Mouse (Mus musculus) neural tube, embryonic 11.5 days (tissue): Measurements from ENCODE around the gene Lrrfip1. TPM values are rescaled to one million over a fixed set of nuclear protein-coding genes. Genes with fewer than 3 reads are reported as not detected.

Source experiments
- ATAC-seq: fragments of 200-750 bp; cut with Nextera tagmentation; 2 replicates; pipeline ENCODE4 v1.8.0; 2017; ENCODE audit warnings: moderate number of reproducible peaks, mild to moderate bottlenecking, moderate TSS enrichment, moderate library complexity; ENCODE audit not compliant: insufficient read depth, low FRiP score, low TSS enrichment
- DNase-seq: peaks from one replicate; pipeline ENCODE4 v3.0.0-alpha.2; 2015; ENCODE audit warnings: low spot score
- H3K27ac ChIP-seq: fragments of 300-500 bp; sonication (generic); 2 replicates; pipeline ENCODE4 v1.5.1; 2014; ENCODE audit warnings: low read depth, mild to moderate bottlenecking, low read length
- H3K27me3 ChIP-seq: fragments of 300-500 bp; sonication (generic); 2 replicates; pipeline ENCODE4 v1.6.1; 2014; ENCODE audit warnings: mild to moderate bottlenecking, low read length, mixed read lengths; ENCODE audit not compliant: control insufficient read depth, insufficient read depth
- H3K36me3 ChIP-seq: fragments of 300-500 bp; sonication (generic); 2 replicates; pipeline ENCODE4 v1.6.1; 2014; ENCODE audit warnings: mild to moderate bottlenecking, low read length, moderate library complexity, mixed read lengths; ENCODE audit not compliant: control insufficient read depth, insufficient read depth
- H3K4me1 ChIP-seq: fragments of 300-500 bp; sonication (generic); 2 replicates; pipeline ENCODE4 v1.6.1; 2014; ENCODE audit warnings: low read length, mixed read lengths; ENCODE audit not compliant: control insufficient read depth, insufficient read depth
- H3K4me2 ChIP-seq: fragments of 300-500 bp; sonication (generic); 2 replicates; pipeline ENCODE4 v1.6.1; 2014; ENCODE audit warnings: low read depth, mild to moderate bottlenecking, moderate library complexity
- H3K4me3 ChIP-seq: fragments of 300-500 bp; sonication (generic); 2 replicates; pipeline ENCODE4 v1.5.1; 2014; ENCODE audit warnings: low read depth, low read length
- H3K9ac ChIP-seq: fragments of 300-500 bp; sonication (generic); 2 replicates; pipeline ENCODE4 v1.6.1; 2014; ENCODE audit warnings: mild to moderate bottlenecking, low read length
- H3K9me3 ChIP-seq: fragments of 300-500 bp; sonication (generic); 2 replicates; pipeline ENCODE4 v1.6.1; 2016; ENCODE audit warnings: low read length; ENCODE audit not compliant: control insufficient read depth
- WGBS: fragments of 180-500 bp; shearing (Covaris S2); extraction: QIAGEN DNeasy Blood & Tissue Kit; methylation state at CpG from one replicate; pipeline ENCODE4 v1.1.7; 2014; 5-methylcytosine and 5-hydroxymethylcytosine counted together
- polyA plus RNA-seq: library from polyadenylated mRNA; unstranded; fragments of >200 nt; fragmentation: Nextera tagmentation; extraction: Ambion mirVana; gene quantifications from 2 replicates; pipeline ENCODE4 v1.2.1, GENCODE M21; 2014

Lrrfip1 gene
- polyA plus RNA-seq, 1 experiment from 2014 or later, result 26.9 TPM

DNA sequence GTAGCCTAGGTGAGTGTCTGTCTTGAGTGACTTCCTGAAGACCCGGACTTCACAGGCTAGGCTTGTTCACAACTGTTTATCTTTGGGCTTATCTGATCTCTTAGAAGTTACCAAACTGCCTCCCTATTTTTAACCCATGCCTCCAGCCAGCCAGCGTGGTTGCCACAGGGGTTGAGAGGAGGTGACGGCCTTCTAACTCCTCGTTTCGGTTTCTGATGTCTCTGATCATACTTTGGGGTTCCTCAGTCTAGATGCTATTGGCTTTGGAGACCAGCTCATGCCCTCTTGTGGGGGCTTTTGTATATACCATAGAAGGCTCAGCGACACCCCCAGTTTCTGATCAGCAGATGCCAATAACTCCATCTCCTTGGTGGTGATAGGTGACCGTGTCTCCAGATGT, 11.7 kb downstream of the Lrrfip1 start:
- 90% methylated on average over 7 of the region's 7 CpGs for WGBS
- H3K9ac ChIP-seq, result no peak overlapping the region
- H3K9me3 ChIP-seq, result no peaks in the 10 kb centered on the region
- H3K27me3 ChIP-seq, result no peaks in the 10 kb centered on the region
- H3K4me1 ChIP-seq, result peaks cover 4% of the 10 kb centered on the region; the same call in 1 of the 2 replicates
- no peak overlapping the region for H3K27ac ChIP-seq
- H3K36me3 ChIP-seq, result no peaks in the 10 kb centered on the region
- no peak overlapping the region for H3K4me2 ChIP-seq
- ATAC-seq (no peak), DNase-seq (no peak)
- no peak overlapping the region for H3K4me3 ChIP-seq

- Histone ChIP-seq H3K36me3 (no peaks in the 10 kb centered on the region), H3K9ac (no peak overlapping the region), H3K4me2 (no peak overlapping the region), H3K9me3 (no peaks in the 10 kb centered on the region), H3K4me1 (peaks cover 4% of the 10 kb centered on the region; the same call in 1 of the 2 replicates), H3K27me3 (no peaks in the 10 kb centered on the region), H3K4me3 (no peak overlapping the region), H3K27ac (no peak overlapping the region)
- 92% methylated on average over 2 of the region's 2 CpGs for WGBS
- ATAC-seq (no peak), DNase-seq (no peak)
Measured at GRCm38 (mm10) chr1:91010716-91011115, 12.2 kb downstream of the Lrrfip1 start.

- Histone ChIP-seq H3K4me2 (no peak overlapping the region), H3K36me3 (no peaks in the 10 kb centered on the region), H3K9ac (no peak overlapping the region), H3K4me1 (peaks cover 4% of the 10 kb centered on the region; the same call in 1 of the 2 replicates), H3K9me3 (no peaks in the 10 kb centered on the region), H3K27me3 (no peaks in the 10 kb centered on the region), H3K27ac (no peak overlapping the region), H3K4me3 (no peak overlapping the region)
- ATAC-seq, result no peak
- no peak for DNase-seq
- 89% methylated on average over 3 of the region's 3 CpGs for WGBS
Measured at GRCm38 (mm10) chr1:91011336-91011735, 12.8 kb downstream of the Lrrfip1 start.

GRCm38 (mm10) chr1:91013803-91014202, 15.3 kb downstream of the Lrrfip1 start:
- H3K27ac ChIP-seq, result no peak overlapping the region
- H3K36me3 ChIP-seq, result no peaks in the 10 kb centered on the region
- H3K27me3 ChIP-seq, result no peaks in the 10 kb centered on the region
- ATAC-seq, result no peak
- H3K4me3 ChIP-seq, result no peak overlapping the region
- H3K9ac ChIP-seq, result no peak overlapping the region
- H3K9me3 ChIP-seq, result no peaks in the 10 kb centered on the region
- H3K4me1 ChIP-seq, result peaks cover 7% of the 10 kb centered on the region
- DNase-seq, result no peak
- 78% methylated on average over 3 of the region's 3 CpGs for WGBS
- H3K4me2 ChIP-seq, result no peak overlapping the region

GRCm38 (mm10) chr1:91015571-91015970, 17.0 kb downstream of the Lrrfip1 start:
- DNase-seq (no peak), ATAC-seq (no peak)
- Histone ChIP-seq H3K27me3 (no peaks in the 10 kb centered on the region), H3K9ac (no peak overlapping the region), H3K4me2 (no peak overlapping the region), H3K27ac (no peak overlapping the region), H3K36me3 (no peaks in the 10 kb centered on the region), H3K4me3 (no peak overlapping the region), H3K4me1 (peaks cover 7% of the 10 kb centered on the region), H3K9me3 (no peaks in the 10 kb centered on the region)
- 71% methylated on average over 7 of the region's 7 CpGs for WGBS

- 14% methylated on average over 20 of the region's 20 CpGs for WGBS
- H3K4me1 ChIP-seq, result peaks cover 5% of the 10 kb centered on the region
- DNase-seq, result peak; percentile 35
Measured at GRCm38 (mm10) chr1:91017111-91017758, 18.7 kb downstream of the Lrrfip1 start.

GRCm38 (mm10) chr1:91019346-91019745, 20.8 kb downstream of the Lrrfip1 start:
- no peak overlapping the region for H3K27ac ChIP-seq
- H3K9ac ChIP-seq, result no peak overlapping the region
- peaks cover 2% of the 10 kb centered on the region; the same call in 1 of the 2 replicates for H3K4me1 ChIP-seq
- no peaks in the 10 kb centered on the region for H3K27me3 ChIP-seq
- no peaks in the 10 kb centered on the region for H3K9me3 ChIP-seq
- H3K36me3 ChIP-seq, result no peaks in the 10 kb centered on the region
- WGBS, result 90% methylated on average over 2 of the region's 2 CpGs
- H3K4me3 ChIP-seq, result no peak overlapping the region
- no peak overlapping the region for H3K4me2 ChIP-seq
- no peak for DNase-seq
- no peak for ATAC-seq

More at GRCm38 (mm10) chr1:91017111-91017758, 18.7 kb downstream of the Lrrfip1 start:
- no peaks in the 10 kb centered on the region for H3K36me3 ChIP-seq
- no peaks in the 10 kb centered on the region for H3K27me3 ChIP-seq
- H3K9ac ChIP-seq, result no peak overlapping the region
- no peak for ATAC-seq
- H3K27ac ChIP-seq, result no peak overlapping the region
- H3K4me3 ChIP-seq, result no peak overlapping the region
- no peaks in the 10 kb centered on the region for H3K9me3 ChIP-seq
- H3K4me2 ChIP-seq, result no peak overlapping the region; the same call in 1 of the 2 replicates

DNA sequence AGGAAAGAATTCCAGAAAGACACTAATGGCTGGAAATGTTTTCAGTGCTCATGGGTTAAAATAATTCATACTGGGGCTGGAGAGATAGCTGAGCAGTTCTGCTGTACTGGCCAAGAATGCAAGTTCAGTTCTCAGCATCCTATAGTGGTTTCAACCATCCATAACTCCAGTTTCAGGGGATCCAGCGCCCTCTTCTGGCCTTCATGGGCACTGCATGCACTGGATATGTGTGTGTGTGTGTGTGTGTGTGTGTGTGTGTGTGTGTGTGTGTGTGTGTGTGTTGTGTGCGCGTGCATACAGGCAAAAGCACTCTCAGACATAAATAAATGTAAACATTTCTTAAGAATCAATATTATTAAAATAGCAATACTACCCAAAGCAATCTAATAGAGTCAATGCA, 22.8 kb downstream of the Lrrfip1 start:
- Histone ChIP-seq H3K9ac (no peak overlapping the region), H3K36me3 (no peaks in the 10 kb centered on the region; the same call in 1 of the 2 replicates), H3K9me3 (no peaks in the 10 kb centered on the region), H3K27me3 (no peaks in the 10 kb centered on the region), H3K4me1 (peaks cover 2% of the 10 kb centered on the region; the same call in 1 of the 2 replicates), H3K4me3 (no peak overlapping the region), H3K4me2 (no peak overlapping the region), H3K27ac (no peak overlapping the region)
- DNase-seq, result no peak
- ATAC-seq, result no peak
- 62% methylated on average over 3 of the region's 3 CpGs for WGBS
